Mouse (Mus musculus): ENCODE results near the gene Fstl1.

DNA sequence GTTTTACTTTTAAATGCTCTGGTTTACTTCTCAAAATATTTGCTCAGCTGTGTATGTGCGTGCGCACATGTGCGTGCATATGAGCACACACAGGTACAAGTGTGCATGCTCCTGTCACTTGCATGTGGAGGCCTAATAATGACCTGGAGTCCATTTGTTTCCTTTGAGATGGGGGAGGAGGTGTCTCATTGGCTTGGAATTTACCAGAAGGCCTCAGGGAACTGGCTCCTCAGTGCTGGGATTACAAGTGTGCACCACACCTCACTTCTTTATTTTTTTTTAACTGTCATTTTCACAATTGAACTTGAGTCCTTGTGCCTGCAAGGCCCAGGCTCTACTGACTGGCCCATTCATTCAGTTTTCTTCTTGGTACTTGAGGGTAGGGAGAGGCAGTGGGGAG is 100.7 kb downstream of the Fstl1 start:
- TF ChIP-seq POLR2A (IDR thresholded peaks at IDR 0.05; ENCODE audit: control insufficient read depth in 1 of 2, insufficient read depth in 1 of 2, low read depth in 1 of 2, low read length in 2 of 2, poor library complexity in 1 of 2) (no peak), CTCF (IDR thresholded peaks at IDR 0.05 in 2 of 3, conservative IDR thresholded peaks at IDR 0.05 in 1 of 3; ENCODE audit: control insufficient read depth in 1 of 3, insufficient read depth in 1 of 3, low read depth in 2 of 3, low read length in 3 of 3, poor library complexity in 1 of 3, severe bottlenecking in 1 of 3) (no peak), CHD1 (IDR thresholded peaks at IDR 0.05; ENCODE audit: low read depth, low read length) (no peak), USF1 (IDR thresholded peaks at IDR 0.05; ENCODE audit: low read depth, low read length) (no peak), GATA1 (IDR thresholded peaks at IDR 0.05; ENCODE audit: low read depth, low read length) (no peak), MAFK (IDR thresholded peaks at IDR 0.05; ENCODE audit: borderline replicate concordance, low read depth, low read length) (no peak), BHLHE40 (IDR thresholded peaks at IDR 0.05; ENCODE audit: borderline replicate concordance, low read depth, low read length) (no peak), SMC3 (IDR thresholded peaks at IDR 0.05; ENCODE audit: low read depth, low read length) (no peak), MAX (IDR thresholded peaks at IDR 0.05; ENCODE audit: low read length) (no peak), ZC3H11A (IDR thresholded peaks at IDR 0.05; ENCODE audit: low read depth, low read length) (no peak)

Data from MEL (cell line).